Mouse (Mus musculus) megakaryocyte, embryonic 14.5 days (primary cell): ENCODE measurements around the gene Nup107.
"Not testable (repeated sequence)": the region's sequence is repeated elsewhere in the genome, so short reads cannot be mapped to it uniquely, and the experiment has no call there.

ENCODE experiments used
- FLI1 ChIP-seq: IDR thresholded peaks from 2 replicates; pipeline ENCODE4 v1.6.1; 2012; ENCODE audit warnings: low read length, inconsistent platforms, mixed read lengths
- GATA1 ChIP-seq: IDR thresholded peaks from 3 replicates; pipeline ENCODE4 v1.6.1; 2012; ENCODE audit warnings: mixed read lengths, low read length, inconsistent platforms, borderline replicate concordance

DNA sequence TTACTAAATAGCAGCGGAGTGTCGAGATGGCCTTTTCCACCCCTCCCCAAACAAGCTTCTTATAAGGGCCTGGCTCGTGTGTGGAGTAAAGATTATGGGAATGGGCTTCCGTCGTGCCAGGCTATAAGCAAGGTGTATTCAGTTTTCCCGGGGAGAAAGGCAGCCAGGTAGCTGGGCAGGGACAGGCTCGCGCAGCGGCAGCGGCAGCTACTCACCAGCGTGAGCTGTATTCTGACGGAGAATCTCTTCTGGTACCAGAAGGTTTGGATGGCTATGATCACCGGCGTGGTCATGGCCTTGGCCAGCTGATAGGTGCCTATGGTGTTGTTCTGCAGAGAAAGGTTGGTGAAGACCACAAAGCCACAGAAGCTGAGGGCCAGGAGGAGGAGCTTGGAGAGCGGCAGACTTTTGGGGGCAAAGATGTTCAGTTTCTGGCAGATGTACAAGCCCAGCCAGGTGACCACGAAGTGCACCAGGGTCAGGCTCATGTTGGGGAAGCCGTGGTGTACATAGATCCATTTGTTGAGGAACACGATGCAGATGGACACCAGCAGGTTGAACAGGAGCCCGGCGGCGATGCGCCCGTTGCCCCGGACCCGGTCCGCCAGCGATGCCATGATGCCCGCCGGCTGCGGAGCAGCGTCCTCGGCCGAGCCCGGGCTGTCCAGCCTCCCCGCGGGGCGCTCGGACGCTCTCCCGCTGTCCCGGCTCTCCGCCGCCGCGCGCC, 46.8 kb downstream of the Nup107 start:
- not testable (repeated sequence) for TF ChIP-seq FLI1, GATA1
